Mouse (Mus musculus): Measurements from ENCODE around the gene Hspa12b.

Gene Hspa12b

DNA sequence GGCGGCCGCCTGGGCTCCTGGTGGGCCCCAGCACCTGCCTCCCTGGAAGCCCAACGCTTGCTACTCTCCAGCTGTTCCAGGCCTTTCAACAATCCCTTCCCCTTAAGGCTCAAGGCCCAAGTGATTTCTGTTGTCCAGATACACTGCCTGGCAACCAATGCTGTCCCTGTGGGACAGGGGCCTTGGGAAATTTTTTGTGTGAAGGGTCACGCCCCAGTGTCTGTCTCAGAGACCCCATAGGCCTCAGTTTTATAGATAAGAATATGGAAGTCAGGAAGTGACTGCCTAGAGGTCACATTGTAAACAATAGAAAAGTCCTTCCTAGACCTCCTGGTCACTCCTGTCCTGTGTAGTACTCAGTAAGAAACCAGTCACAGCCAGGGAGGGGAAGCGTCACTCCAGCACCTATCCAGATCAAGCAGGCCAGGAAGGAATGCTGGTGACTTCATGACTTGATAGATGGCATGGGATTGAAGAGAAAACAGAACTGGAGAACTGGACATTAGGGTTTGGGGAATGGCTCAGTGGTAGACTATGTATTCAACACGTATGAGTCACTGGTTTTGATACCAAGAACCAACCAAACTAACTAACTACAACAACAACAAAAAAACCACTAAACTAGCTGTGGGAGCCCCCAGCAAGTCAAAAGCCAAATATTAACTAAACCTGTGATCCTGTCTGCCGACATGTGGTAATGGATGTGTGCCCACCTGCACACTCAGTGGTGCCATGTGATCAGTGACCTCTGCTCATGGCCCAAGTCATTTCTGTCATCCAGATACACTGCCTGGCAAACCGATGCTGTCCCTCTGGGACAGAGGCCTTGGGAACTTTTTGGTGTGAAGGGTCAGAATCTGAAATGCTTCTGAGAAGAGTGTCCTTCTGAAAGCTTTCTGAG is 21.5 kb downstream of the Hspa12b start:
- no peak for DNase-seq (ENCODE audit: low spot score in 2 of 2)

DNA sequence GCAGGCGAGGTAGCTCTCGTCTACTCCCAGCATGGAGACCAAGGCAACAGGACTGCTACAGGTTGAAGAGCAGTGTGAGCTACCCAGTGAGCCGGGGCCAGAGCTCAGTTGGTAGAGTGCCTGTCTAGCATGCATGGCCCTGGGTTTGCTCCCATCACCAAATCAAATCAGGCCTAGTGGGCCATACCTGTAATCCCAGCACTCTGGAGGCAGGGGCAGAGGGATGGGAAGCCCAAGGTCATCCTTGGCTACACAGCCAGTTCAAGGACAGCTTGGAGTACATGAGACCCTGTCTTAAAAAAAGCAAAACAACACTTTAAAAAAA is 22.1 kb downstream of the Hspa12b start:
- no peak for DNase-seq (ENCODE audit: low spot score in 2 of 2)

DNA sequence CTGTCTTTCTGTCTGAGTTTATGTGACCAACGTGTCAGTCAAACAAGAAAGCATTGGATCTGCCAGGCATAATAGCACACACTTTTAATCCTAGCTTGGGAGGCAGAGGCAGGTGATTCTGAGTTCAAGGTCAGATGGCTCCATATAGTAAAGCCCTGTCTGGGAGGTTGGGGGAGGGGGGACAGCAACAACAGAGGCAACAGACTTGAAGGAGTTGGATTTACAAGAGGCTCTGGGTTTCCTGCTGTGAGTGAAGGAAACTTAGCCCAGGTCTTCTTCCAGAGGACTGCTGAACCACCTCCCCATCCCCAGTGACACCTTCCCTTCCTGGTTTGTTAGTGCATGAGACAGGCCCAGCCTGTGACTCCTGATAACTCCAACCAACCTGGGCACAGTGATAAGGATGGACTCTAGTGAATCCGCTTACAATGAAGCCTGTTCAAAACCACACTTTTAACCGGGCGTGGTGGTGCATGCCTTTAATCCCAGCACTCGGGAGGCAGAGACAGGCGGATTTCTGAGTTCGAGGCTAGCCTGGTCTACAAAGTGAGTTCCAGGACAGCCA is 25.2 kb downstream of the Hspa12b start:
- no peak for DNase-seq (ENCODE audit: low spot score in 2 of 2)

DNA sequence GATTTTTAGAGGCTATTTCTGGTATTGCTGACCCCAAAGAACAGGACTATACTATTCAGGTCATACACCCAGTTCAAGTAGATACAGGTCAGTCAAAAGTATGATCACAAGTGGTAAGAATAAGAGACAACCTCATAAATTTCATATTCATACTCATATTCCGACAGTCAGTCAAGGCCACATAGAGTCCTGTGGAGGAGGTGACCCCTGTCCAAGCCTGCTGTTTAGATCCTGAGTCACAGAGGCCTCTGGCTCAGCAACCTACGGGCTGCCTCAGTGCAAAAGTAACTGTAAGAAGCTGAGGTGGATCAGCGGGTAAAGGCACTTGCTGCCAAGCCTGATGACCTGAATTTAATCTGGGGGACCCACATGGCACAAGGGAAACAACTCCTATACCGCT is 27.0 kb downstream of the Hspa12b start:
- DNase-seq (ENCODE audit: low spot score in 2 of 2) = no peak

DNA sequence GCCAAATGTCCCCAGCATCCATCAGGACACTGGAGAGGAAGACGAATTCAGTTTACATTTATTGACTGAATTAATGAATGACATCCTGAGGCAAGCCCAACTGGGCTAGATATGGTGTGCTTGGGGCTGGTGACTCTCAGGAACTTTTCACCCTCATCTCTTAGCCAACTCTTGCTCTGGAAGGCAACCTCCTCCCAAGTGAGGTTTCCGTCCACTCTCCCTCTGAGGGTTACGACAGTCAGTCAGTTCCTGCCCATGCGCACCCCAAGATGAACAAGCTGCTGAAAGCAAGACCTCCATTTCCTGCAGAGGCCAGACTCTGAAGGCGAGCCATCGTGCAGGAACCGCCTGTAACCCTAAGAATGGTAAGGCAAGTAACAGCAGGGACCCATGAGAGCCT is 29.9 kb downstream of the Hspa12b start:
- no peak for DNase-seq (ENCODE audit: low spot score in 2 of 2)

DNA sequence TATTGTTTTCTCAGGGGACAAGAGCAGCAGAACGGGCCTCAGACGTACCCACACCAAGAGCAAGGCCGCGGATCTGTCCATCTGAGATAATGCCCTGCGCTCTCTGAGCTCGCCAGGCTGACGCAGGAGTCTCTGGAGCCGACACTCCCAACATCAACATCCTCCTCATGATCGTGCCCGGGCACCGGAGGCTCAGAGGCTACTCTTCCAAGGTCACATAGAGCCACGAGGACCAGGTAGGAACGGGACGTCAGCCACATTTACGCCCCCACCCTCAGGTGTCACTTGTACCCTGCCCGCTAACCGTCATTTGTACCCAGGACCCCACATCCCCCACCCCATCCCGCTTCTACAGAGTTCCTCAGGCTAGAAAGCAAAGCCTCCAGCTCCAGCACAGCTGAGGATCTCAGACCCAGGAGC is 32.4 kb downstream of the Hspa12b start:
- DNase-seq (ENCODE audit: low spot score in 2 of 2) = peak in 1 of 2 experiments; percentile 22

DNA sequence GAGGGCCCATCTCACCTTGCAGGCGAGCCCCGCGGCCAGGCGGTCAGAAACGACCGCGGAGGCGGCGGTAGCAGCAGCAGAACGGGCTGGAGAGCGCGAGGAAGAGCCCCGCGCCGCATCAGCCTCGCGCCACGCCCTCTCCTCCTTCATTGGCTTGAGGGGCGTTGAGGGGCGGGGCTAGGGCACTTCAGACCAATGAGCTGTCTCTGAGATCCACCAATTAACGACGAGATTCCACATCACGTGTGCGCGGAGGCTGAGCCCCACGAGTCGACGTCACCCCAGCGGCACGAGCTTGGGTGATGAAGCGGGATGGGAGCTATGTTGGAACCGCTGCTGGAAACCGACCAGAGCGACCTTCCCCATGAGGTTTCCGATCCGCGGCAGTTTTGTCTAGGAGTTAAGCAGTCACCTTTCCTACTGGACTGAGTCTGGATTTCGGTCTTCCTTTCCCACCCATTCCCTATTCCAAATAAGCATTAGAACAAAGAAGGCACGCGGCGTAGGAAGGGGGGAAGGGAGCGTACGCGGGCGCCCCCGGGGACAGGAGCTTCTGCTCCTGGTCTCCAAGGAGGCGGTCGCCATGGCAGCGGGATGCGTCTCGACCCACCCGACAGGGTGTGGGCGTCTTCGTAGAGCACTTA is 33.0 kb downstream of the Hspa12b start, which contains the start of gene 1700037H04Rik:
Gene 1700037H04Rik (minus strand): TSS at position 144 of the 644 bp plus-strand sequence.
- DNase-seq (ENCODE audit: low spot score in 2 of 2) = peak; percentile 93 to 96

DNA sequence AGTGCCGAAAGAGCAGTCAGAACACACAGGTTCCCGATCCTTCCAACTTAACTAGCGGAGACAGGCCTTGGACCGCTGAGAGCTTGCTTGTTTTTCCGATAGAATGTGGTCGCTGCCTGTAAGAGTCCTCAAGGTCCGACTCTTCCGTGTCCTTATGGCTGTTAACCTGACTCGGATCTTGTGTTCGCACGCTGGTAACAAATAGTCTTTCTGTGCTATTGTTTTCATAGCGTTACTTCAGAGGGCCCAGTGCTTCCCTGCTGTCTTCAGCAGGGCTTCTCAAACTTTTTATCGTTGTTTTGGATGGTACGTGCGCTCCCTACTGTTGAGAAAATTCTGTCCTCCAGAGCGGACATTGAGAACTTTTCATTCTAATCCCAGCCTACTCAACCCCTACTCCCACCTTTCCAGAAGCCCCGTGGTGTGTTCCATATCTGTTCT is 33.6 kb downstream of the Hspa12b start:
- DNase-seq (ENCODE audit: low spot score in 2 of 2) = peak; percentile 15 to 28

DNA sequence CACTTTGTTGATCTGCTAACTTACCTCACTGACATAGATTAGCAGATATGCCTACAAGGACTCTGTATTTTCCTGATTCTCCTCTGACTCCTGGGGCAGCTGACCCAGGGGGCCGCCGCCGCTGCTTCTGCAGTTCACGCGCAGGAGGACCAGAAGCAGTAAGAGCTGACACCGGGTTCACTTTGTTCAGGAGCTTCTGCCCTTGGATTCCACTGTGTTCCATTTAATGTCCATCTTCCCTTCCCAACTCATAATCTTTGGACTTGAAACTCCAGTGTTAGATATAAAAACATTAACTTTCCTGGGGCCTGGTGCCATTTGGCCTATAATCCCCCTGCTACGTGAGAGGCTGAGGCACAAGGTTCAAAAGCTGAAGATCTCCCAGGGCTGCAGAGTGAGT is 36.8 kb downstream of the Hspa12b start:
- DNase-seq (ENCODE audit: low spot score in 2 of 2) = no peak

DNA sequence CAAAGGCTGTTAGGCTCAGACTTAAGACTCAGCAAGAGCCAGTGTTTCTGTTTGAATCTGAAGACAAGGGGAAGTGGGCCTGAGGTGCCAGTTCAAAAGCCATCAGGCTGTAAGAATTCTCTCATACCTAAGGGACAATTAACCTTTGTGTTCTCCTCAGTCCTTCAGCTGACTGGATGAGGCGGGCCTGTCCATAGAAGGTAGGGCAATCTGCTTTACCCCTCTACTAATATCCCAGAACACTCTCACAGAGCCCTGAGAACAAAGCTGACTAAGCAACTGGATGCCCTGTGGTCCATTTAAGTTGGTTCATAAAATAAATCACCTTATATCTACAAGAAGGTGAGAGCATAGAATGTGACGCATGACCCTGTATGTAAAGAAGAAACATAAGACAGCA is 39.1 kb downstream of the Hspa12b start:
- no peak for DNase-seq (ENCODE audit: low spot score in 2 of 2)

DNA sequence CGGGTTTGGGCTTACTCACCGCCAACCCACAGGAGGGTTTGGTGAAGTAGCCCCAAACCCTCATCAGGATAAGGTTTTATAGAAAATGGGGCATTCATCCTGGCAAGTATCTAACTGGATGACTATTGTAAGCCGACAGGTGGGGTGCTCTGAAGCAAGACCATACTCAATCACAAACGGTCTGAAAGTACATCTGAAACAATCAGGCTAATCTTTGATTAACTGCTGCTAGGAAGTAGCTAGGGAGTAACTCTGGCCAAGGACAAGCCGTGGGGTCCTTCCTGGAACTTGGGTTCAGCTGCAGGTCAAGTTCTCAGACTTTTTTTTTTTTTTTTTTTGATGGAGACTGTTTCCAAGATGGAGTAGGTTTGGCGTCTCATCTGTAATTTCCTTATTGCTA is 40.9 kb downstream of the Hspa12b start:
- DNase-seq (ENCODE audit: low spot score in 2 of 2) = no peak

DNA sequence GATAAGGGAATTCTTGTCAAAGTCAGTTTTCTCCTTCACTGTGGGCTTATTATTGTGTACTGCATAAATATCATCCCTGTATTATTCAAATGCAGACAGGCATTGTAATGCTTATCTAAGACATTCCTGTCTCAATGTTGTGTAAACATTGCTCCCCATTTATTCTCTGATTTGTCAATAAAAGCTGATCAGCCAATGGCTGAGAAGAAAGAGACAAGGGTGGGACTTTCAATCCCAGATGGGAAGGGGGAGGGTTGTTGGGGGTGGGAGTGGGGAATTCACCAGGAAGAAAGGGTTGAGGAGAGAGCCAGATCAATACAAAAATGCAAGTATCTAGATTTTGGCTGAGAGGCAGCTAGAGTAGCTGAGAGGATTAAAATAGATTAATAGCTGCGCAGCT is 41.8 kb downstream of the Hspa12b start:
- no peak for DNase-seq (ENCODE audit: low spot score in 2 of 2)

DNA sequence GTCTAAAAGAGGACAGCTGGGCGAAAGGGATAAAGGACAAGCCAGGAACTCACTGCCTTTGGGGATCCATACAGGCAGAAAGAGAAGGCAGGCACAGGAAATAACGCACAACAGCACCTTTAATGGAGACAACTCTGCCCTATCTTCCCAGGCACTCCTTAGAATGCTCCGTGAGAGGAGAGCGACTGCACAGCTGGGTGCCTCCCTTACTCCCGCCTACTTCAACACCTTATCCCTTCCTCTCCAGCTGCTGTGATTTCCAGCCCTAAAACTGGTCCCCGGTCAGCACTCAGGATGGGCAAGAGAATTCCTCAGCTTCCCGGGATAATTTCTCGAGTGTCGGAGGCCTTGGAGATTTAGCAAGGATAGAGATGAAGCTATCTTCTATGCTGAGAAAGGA is 43.9 kb downstream of the Hspa12b start:
- DNase-seq (ENCODE audit: low spot score in 2 of 2) = no peak

DNA sequence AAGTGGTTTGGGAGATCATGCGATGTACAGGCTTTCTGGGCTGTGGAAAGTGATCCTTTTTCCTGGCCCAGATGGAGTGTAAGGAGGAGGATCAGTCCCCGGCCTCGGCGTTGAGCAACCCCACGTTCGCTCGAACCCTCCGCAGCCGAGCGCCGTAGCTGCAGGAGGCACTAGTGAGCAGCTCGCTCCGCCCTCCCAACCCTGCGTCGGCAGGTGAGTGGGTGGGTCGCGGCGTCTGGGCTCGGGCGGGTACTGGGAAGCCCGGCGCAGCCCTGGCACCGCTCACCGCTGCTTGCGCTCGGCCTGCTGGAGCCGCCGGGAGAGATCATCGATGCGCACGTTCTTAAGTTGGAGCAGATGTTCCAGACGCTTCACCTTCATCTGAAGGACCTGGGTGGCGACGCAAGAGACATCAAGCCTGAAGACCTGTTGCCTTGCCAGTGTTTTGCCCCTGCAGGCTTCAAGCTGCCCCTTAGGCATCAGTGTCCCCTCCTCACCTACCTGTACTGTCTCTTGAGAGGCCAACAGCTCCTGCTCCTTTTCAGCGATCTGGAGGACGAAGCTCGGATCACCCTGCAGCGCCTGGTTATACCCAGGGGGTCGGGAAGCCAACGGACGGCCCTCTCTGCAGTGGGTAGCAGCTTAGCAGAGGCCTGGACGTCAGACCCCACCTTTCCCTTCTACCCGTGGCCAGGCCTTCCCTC is 44.5 kb downstream of the Hspa12b start:
- peak in 1 of 2 experiments; percentile 37 for DNase-seq (ENCODE audit: low spot score in 2 of 2)

DNA sequence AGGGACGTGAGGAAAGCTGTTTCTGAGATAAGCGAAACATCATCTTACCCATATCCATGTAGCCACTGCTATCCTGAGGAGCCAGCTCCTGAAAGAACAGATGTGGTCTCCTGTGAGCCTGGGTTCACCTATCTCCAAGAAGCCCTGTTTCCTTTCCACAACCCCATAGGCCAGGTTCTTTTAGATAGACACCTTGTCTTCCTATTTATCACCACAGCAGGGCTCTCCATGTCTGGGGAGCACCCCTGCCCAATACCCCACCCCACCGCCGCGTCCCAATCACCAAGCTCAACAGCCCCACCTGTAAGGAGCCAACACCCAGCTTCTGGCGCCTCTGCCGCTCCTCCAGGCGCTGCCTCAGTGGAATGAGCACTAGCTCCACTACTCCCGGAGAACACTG is 45.2 kb downstream of the Hspa12b start:
- no peak for DNase-seq (ENCODE audit: low spot score in 2 of 2)

DNA sequence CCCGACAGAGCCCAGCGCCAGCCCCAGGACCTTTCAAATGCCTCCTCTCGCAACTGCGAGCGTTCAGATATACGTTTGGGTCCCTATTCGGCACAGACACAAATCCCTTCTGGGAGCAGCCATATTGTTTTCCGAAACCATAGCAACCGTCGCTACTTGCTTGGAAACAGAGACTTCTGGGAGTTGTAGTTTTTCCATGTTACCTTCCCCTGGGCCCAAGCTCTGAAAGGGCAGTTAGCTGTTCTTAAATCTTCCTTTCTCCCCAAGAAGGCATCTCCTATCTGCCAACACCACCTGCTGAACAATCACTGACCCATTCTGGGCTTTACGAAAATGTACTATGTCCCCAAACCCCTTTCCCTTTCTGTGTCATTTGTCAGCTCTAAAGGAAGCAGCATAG is 47.6 kb downstream of the Hspa12b start:
- DNase-seq (ENCODE audit: low spot score in 2 of 2) = peak; percentile 49 to 54

DNA sequence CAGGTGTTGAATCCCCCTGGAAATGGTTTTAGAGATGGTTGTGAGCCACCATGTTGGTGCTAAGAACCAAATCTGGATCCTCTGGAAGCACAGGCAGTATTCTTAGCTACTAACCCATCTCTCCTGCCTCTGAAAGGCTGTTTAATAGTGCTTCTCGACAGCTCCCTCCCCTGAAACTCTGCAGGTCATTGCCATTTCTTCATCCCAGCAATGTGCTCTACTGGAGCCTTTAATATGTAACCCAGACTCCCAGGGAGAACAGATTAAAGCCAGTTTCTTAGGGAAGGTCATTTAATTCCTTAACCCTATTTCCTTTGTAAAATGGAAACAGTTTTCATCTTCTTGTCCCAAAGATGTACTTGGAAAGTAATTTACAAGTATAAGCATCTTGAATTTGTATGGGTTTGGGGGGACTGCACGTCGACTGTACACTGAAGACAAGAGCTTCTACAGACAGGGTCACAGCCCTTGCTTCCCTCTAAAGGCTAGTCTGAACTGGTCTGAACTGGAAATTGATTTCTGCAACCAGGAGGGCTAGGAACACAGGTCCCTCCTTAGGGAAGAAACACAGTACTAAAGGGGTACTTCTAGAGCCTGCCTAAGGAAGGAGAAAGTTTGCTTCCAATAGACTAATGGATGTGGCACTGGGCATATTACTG is 48.3 kb downstream of the Hspa12b start:
- DNase-seq (ENCODE audit: low spot score in 2 of 2) = no peak

DNA sequence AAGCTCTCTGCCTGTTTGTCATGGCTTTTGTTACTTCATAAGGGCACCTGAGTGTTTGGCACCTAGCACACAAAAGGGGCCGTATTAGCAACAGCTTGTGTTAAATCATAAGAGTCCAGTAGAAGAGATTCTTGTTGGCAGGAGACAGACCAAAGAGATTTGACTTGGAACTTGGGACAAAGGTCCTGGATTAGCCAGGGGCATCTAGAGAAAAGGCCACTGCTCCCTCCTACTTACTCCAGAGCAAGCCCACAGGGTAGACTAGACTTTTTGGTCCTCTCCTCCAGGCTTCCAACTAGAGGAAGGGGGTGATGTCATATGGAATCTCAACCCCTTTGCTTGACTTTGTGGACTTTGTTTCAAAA is 48.8 kb downstream of the Hspa12b start:
- no peak for DNase-seq (ENCODE audit: low spot score in 2 of 2)

DNA sequence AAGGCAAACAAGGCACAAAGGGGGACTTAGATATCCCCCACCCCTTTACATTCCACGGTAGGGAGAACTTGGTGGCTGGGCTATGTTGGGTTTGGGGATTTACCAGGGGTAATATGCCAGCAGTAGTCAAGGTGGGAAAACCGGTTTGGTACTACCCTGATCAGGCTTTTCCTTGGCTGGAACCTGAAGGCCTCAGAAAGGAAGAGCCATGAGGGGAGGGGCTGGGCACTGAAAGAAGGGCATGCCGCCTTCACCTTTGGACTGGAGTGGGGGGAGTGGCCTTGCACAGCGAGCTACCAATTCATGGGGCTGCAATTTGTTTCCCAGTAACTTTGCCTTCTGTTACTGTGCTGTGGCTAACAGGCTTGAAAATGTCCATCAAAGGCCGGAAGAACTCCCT is 49.4 kb downstream of the Hspa12b start:
- DNase-seq (ENCODE audit: low spot score in 2 of 2) = no peak

DNA sequence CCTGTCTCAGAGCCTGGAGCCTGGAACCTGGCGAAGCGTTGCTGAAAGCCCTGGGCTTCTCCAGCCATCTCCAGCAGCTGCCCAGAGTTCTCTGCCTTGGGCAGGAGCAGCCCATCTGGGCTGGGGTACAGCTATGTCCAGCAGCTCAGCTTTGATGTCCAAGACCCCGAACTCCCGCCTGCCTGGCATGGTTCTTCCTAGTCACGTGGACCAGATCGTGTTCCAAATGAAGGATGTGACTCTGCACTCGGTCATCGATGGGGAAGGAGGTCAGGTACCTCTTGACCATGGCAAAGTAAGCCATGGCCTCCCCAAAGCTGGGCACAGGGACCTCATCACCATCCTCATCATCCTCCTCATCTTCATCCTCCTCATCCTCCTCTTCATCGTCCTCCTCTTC is 50.9 kb downstream of the Hspa12b start:
- DNase-seq (ENCODE audit: low spot score in 2 of 2) = no peak

DNA sequence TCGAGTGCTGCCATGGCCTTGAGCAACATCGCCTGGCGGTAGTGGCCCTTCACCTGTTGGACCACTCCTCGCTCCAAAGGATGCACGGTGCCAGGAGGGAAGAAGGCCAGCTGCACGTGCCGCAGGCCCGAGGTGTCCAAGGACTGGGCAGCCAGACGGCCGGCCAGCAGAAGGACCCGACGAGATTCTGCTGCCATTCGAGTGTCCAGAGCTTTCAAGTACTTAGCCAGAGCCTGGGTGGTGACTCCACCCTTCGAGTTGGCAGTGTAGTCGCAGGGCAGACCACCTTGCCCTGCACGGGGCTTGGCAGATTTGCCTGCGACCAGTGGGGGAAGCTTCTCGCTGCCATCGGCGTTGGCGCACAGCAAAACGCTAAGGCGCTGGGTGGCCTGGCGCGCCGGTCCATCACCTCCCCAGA is 51.8 kb downstream of the Hspa12b start:
- no peak for DNase-seq (ENCODE audit: low spot score in 2 of 2)
